Mouse (Mus musculus): ENCODE measurements around the gene Shc1.

Gene Shc1

GRCm38 (mm10) chr3:89418170-89418860 lies at the start of gene Shc1, which contains the start of gene Cks1b:
TSS of gene Shc1 (plus strand) at chr3:89418443.
TSS of gene Cks1b (minus strand) at chr3:89418383.
- DNase-seq (ENCODE audit: low spot score), result peak; percentile 100

GRCm38 (mm10) chr3:89373581-89374231 lies 44.5 kb upstream of the Shc1 start:
- DNase-seq (ENCODE audit: low spot score), result no peak

- peak; percentile 37 for DNase-seq (ENCODE audit: low spot score)
These were observed 40.4 kb upstream of the Shc1 start for GRCm38 (mm10) chr3:89377831-89378230.

- peak; percentile 77 for DNase-seq (ENCODE audit: low spot score)
These were observed 39.7 kb upstream of the Shc1 start for GRCm38 (mm10) chr3:89378394-89379067.

- no peak for DNase-seq (ENCODE audit: low spot score)
These were observed 38.7 kb upstream of the Shc1 start for GRCm38 (mm10) chr3:89379388-89380131.

- DNase-seq (ENCODE audit: low spot score), result no peak
These were observed 38.0 kb upstream of the Shc1 start for GRCm38 (mm10) chr3:89380291-89380690.

- no peak for DNase-seq (ENCODE audit: low spot score)
These were observed 37.5 kb upstream of the Shc1 start for GRCm38 (mm10) chr3:89380711-89381110.

- no peak for DNase-seq (ENCODE audit: low spot score)
These were observed 37.0 kb upstream of the Shc1 start for GRCm38 (mm10) chr3:89381233-89381632.

GRCm38 (mm10) chr3:89382033-89382882 lies 36.0 kb upstream of the Shc1 start:
- DNase-seq (ENCODE audit: low spot score), result no peak

GRCm38 (mm10) chr3:89382950-89383349 lies 35.3 kb upstream of the Shc1 start:
- DNase-seq (ENCODE audit: low spot score), result no peak

- DNase-seq (ENCODE audit: low spot score), result no peak
These were observed 34.5 kb upstream of the Shc1 start for GRCm38 (mm10) chr3:89383651-89384255.

GRCm38 (mm10) chr3:89384331-89385076 lies 33.7 kb upstream of the Shc1 start:
- no peak for DNase-seq (ENCODE audit: low spot score)

- DNase-seq (ENCODE audit: low spot score), result no peak
These were observed 32.8 kb upstream of the Shc1 start for GRCm38 (mm10) chr3:89385451-89385850.

GRCm38 (mm10) chr3:89386438-89387420 lies 31.5 kb upstream of the Shc1 start:
- no peak for DNase-seq (ENCODE audit: low spot score)

- DNase-seq (ENCODE audit: low spot score), result no peak
These were observed 30.6 kb upstream of the Shc1 start for GRCm38 (mm10) chr3:89387632-89388031.

- DNase-seq (ENCODE audit: low spot score), result peak; percentile 64
These were observed 29.9 kb upstream of the Shc1 start for GRCm38 (mm10) chr3:89388134-89388881.

GRCm38 (mm10) chr3:89388901-89389740 lies 29.1 kb upstream of the Shc1 start:
- DNase-seq (ENCODE audit: low spot score), result peak; percentile 62
